In the genomic region with DNA sequence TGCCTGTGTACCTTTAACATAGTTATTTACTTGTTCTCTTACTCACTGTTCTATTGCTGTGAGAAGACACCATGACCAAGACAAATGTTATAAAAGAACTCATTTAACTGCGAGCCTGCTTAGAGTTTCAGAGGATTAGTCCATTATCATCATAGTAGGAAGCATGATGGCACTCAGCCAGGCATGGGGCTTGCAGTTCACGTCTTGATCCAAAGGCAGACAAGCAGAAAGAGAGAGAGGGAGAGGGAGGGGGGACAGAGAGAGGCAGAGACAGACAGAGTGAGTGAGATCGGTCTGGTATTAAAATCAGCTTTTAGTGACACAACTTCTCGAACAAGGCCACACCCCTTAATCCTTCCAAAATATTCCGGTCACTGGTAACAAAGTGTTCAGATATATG, we compare ENCODE assay signal across 18 mouse cellular contexts.
A peak's percentile ranks its signal among the peaks of the same experiment; 100 is the strongest.
DNase-seq lines count a peak whose midpoint lies in the region; ATAC-seq and TF ChIP-seq lines count a peak whose summit lies in the region.
"Had no signal": no experiment of that assay in that cellular context is flagged by ENCODE, and none has a peak within 500 bp of the region (broad histone marks: within the 10 kb centered on the region; RNA-seq: fewer than 3 reads in every experiment).

No protein-coding gene starts in this region.

- no peak for ATAC-seq in midbrain, postnatal 0 days (ENCODE audit: low FRiP score)
- no peak for ATAC-seq in midbrain, embryonic 13.5 days
- ATAC-seq: activated CD4-positive, CD25-positive, alpha-beta regulatory T cell, adult 4 months; forebrain, embryonic 13.5 days; Patski had no signal

- no peak overlapping the region for H3K9ac ChIP-seq in midbrain, postnatal 0 days (replicated peaks; ENCODE audit: low read length, poor library complexity, severe bottlenecking)
- no peak overlapping the region for H3K9ac ChIP-seq in midbrain, embryonic 13.5 days (replicated peaks)
- H3K9ac ChIP-seq: embryonic facial prominence, embryonic 13.5 days; forebrain, embryonic 13.5 days; heart, embryonic 12.5 days had no signal

- no peaks in the 10 kb centered on the region for H3K27me3 ChIP-seq in midbrain, postnatal 0 days (ENCODE audit: insufficient read depth, low read length)
- no peaks in the 10 kb centered on the region for H3K27me3 ChIP-seq in midbrain, embryonic 13.5 days
- H3K27me3 ChIP-seq: embryonic facial prominence, embryonic 13.5 days; forebrain, embryonic 13.5 days; heart, embryonic 12.5 days had no signal

- peak; percentile 44 to 59 for DNase-seq in cerebellum, postnatal 14 days
- DNase-seq in cerebellum, adult 11 months = no peak
- DNase-seq in left cerebral cortex, postnatal 4 days = peak; percentile 54
- DNase-seq in left cerebral cortex, postnatal 36 days (ENCODE audit: low spot score in 2 of 2) = no peak
- peak; percentile 37 for DNase-seq in midbrain, postnatal 0 days (ENCODE audit: low spot score)
- no peak for DNase-seq in testis, postnatal 14 days (ENCODE audit: low spot score)
- DNase-seq: adrenal gland, postnatal 14 days; cerebellum, adult 8-10 months; cerebellum, postnatal 36 days; gastrocnemius, adult 2 months; gastrocnemius, postnatal 25 days had no signal

- H3K36me3 ChIP-seq in midbrain, postnatal 0 days (ENCODE audit: insufficient read depth, low read length) = no peaks in the 10 kb centered on the region
- H3K36me3 ChIP-seq in midbrain, embryonic 13.5 days = no peaks in the 10 kb centered on the region
- H3K36me3 ChIP-seq: embryonic facial prominence, embryonic 13.5 days; heart, embryonic 12.5 days; hindbrain, embryonic 10.5 days had no signal

- 46% methylated on average over 5 of the region's 5 CpGs for WGBS in midbrain, postnatal 0 days
- 51% methylated on average over 5 of the region's 5 CpGs for WGBS in midbrain, embryonic 13.5 days

- no peak overlapping the region for H3K4me2 ChIP-seq in midbrain, postnatal 0 days (ENCODE audit: low read depth, low read length, poor library complexity, severe bottlenecking)
- no peak overlapping the region for H3K4me2 ChIP-seq in midbrain, embryonic 13.5 days (replicated peaks)
- H3K4me2 ChIP-seq: embryonic facial prominence, embryonic 13.5 days; forebrain, embryonic 13.5 days; heart, embryonic 12.5 days had no signal

- H3K4me3 ChIP-seq in midbrain, postnatal 0 days (ENCODE audit: low read depth, low read length) = no peak overlapping the region
- H3K4me3 ChIP-seq in midbrain, embryonic 13.5 days (replicated peaks) = no peak overlapping the region
- H3K4me3 ChIP-seq: embryonic facial prominence, embryonic 13.5 days; forebrain, embryonic 13.5 days; gastrocnemius, adult 2 months; heart, embryonic 12.5 days; hindbrain, embryonic 10.5 days had no signal

- intact Hi-C loops in left cerebral cortex, postnatal 4 days (cut with DNase I) = no loop called here
- intact Hi-C loops in left cerebral cortex, postnatal 36 days (cut with DNase I) = loop anchor here (10.0 kb wide), 1 partner anchor 171 kb away; no protein-coding TSS in a partner anchor

- H3K4me1 ChIP-seq in midbrain, postnatal 0 days (ENCODE audit: insufficient read depth, low read length) = no peaks in the 10 kb centered on the region
- H3K4me1 ChIP-seq in midbrain, embryonic 13.5 days (replicated peaks) = no peaks in the 10 kb centered on the region
- H3K4me1 ChIP-seq: embryonic facial prominence, embryonic 13.5 days; forebrain, embryonic 13.5 days; heart, embryonic 12.5 days; hindbrain, embryonic 10.5 days had no signal

- H3K9me3 ChIP-seq in midbrain, postnatal 0 days (ENCODE audit: low read length) = no peaks in the 10 kb centered on the region
- H3K9me3 ChIP-seq in midbrain, embryonic 13.5 days = no peaks in the 10 kb centered on the region
- H3K9me3 ChIP-seq: embryonic facial prominence, embryonic 13.5 days; forebrain, embryonic 13.5 days; heart, embryonic 12.5 days had no signal

- H3K27ac ChIP-seq in midbrain, postnatal 0 days (ENCODE audit: low read depth, low read length) = no peak overlapping the region
- H3K27ac ChIP-seq in midbrain, embryonic 13.5 days = no peak overlapping the region
- H3K27ac ChIP-seq: embryonic facial prominence, embryonic 13.5 days; forebrain, embryonic 13.5 days; gastrocnemius, adult 2 months; hindbrain, embryonic 10.5 days had no signal

- no peak for TF ChIP-seq CTCF in midbrain, postnatal 0 days (IDR thresholded peaks at IDR 0.05)

Comparison
In these comparisons a context has a peak if more than half of its experiments do, and no peak if none do; other contexts are left out.
1. DNase-seq: peak in cerebellum, postnatal 14 days (2 of 2), left cerebral cortex, postnatal 4 days (single experiment) and midbrain, postnatal 0 days (single experiment); none in cerebellum, adult 11 months (single experiment), left cerebral cortex, postnatal 36 days (0 of 2) and testis, postnatal 14 days (single experiment).